Mouse (Mus musculus): ENCODE data around the gene Ubr4.

The Ubr4 gene

DNA sequence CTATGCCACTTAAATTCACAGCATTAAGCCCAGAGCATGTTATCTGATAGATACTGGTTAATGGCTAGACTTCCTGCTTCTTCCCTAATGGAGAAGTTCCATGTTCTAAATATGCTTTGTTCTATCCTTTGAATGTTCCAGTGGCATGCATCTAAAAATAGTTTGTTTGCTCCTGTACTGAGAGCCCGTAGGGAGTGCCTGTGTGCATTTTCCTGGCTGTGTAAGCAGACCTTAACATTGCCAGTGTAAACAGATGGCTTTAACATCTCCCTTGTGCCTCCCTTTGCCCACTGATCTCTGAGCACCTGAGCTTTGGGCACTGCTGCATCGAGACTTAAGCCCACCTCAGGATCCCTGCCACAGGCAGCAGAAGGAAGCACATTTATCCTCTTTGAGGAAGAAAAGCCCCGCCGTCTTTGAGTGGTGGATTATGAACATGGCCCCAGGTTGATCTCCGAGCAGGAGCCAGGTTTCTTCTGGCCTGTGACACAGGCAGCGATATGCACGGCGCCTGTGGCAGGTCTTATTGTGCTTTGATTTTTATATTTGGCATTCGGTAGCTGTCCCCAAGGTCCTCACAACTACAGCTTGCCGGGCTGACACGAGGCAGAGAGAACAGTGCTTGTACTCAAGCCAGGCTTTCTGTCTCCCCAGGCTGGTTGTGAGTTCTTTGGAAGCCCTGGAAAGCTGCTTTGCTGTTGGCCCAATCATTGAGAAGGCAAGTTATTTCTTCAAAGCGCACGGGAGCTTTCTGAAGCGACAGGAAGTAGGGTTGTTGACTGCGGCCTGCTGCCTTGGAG is 80.8 kb downstream of the Ubr4 start:
- no peak for DNase-seq

DNA sequence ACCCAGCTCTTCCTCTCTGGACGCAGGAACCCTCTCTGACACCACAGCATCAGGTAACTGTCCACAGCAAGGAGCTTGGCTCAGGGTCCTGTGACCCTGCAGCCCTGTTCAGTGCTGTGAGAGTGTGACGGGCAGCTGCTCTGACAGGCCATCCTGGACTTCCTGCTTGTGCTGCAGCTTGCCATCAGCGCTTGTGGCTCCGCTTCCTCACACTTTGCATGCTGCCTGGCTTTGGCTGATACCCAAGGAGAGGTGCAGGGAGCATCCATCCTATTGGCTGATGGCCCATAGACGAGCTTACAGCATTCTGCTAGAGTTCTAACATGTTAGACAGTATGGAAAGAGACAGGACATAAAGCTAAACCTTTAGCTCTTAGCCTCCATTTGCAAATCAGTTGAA is 88.8 kb downstream of the Ubr4 start:
- no peak for DNase-seq

DNA sequence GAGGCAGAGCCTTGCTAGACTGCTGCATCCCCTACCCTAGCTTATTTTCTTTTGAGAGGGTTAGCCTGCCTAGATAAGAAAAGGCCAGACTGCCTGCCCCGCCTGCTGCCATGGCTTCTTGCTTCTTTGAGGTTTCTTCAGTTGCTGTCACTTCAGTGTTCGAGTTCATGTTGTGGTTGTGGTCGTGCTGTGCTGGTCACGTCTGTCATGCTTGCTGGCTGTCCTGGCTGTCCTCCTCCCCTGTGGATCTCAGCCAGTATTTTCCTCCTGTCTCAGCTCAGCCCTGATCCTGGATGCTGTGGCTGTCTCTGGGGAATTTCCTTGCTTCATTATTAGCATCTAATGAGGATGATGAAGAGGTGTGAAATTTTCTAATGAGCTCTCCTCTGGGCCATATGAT is 89.4 kb downstream of the Ubr4 start:
- DNase-seq, result no peak

DNA sequence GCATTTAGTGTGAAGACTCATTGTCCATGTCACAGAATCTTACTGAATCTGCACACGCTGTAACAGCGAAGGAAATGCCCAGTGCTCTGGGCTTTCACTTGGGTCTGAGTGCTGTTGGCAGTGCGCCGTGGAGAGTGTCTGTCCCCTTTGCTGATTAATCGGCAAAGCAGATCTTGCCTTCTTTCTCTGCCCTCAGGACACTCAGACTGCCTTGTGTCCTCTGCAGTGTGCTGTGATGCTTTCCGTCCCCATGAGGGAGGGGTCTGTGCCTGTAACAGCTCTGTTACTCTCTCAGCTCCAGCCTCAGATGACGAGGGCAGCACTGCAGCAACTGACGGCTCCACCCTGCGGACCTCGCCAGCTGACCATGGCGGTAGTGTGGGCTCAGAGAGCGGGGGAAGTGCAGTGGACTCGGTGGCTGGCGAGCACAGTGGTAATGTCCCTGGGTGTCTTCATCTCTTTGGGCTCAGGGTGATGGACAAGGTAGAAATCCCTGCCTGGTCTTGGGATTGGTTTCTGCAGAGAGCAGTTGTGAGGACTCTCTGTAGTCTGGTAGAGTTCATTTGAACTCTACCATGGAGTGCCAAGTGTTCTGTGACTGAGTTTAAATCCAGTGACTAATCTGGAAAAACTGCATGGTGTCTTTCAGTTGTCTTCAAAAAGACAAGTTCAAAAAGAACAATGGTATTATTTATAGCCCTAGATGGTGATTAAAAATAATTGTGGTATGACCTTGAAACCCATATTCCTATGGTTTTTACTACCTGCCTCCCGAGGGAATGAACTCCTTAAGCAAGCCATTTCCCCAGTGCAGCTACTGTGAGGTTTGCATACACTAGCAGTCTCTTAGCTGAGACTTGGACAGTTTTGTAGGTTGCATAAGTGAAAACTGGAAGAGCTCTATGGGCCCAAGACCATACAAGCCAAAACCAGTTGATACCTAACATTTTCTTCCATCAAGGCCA is 90.3 kb downstream of the Ubr4 start:
- DNase-seq, result no peak

GRCm38 (mm10) chr4:139444315-139444714 is 91.9 kb downstream of the Ubr4 start:
- no peak for DNase-seq

DNA sequence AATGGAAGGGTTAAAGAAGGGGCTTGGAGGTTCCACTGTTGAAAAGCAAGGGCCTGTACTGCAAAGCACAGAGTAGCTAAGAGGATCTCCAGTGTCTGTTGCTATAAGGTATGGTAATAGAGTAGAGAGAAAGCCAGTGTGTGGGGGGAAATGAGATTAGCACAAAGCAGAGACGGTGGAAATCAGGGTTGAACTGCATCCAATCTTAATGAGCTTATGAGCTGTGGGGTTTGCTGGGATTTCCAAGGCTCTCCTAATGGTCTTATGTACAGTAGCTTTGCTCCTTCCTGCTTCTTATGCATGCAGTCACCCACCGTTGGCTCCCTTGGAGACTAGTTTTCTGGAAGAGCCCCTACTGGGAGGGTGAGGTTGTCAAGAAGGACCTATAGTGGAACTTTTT is 93.8 kb downstream of the Ubr4 start:
- DNase-seq, result no peak

GRCm38 (mm10) chr4:139446731-139447675 is 94.6 kb downstream of the Ubr4 start:
- DNase-seq, result no peak

GRCm38 (mm10) chr4:139452944-139453700 is 100.7 kb downstream of the Ubr4 start:
- DNase-seq, result no peak

DNA sequence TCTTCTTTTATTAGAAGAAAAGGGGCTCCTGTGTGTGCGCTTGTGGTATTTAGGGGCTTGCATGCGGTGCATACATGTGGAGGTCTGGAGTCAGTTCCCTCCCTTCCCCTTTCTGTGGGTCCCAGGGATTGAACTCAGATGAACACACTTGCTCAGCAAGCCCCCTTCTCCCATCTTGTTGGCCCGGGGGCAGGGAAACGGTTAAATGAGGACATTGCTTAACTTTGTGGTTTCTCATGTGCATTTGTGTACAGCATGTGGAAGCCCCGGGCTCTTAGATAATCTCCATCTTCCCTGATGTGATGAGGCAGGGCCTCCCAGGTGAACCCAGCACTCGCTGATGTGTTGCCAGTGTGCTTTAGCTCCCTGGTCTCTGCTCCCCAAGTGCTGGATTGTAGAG is 101.9 kb downstream of the Ubr4 start:
- no peak for DNase-seq

DNA sequence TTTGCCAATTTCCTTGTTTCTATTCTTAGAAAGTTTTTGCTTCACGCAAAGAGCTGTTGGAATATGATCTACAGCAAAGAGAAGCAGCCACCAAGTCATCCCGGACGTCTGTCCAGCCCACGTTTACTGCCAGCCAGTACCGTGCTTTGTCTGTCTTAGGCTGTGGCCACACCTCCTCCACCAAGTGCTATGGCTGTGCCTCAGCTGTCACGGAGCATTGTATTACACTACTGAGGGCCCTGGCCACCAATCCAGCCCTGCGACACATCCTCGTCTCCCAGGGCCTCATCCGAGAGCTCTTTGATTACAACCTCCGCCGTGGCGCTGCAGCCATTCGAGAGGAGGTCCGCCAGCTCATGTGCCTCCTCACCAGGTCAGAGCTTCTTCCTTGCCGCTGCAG is 107.6 kb downstream of the Ubr4 start:
- no peak for DNase-seq

DNA sequence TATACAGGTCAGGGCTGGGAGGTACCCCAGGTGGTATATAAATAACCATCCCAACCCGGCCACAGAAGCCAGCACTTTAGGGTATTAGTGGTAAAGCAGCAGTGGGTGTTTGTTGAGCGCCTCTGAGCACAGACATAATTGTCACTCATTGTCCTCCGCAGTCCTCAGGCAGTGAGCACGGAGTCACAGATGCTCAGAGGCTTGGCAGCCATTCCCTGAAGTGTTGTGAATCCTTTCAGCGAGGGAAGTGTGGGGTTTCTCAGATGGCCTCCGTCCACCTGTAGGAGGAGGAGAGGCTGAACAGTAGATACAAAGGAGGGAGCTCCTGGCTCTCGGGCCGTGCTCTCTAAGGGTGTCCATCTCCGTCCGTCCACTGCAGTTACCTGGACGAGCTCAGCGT is 111.8 kb downstream of the Ubr4 start:
- DNase-seq, result no peak

GRCm38 (mm10) chr4:139466541-139466940 is 114.1 kb downstream of the Ubr4 start:
- DNase-seq, result no peak

DNA sequence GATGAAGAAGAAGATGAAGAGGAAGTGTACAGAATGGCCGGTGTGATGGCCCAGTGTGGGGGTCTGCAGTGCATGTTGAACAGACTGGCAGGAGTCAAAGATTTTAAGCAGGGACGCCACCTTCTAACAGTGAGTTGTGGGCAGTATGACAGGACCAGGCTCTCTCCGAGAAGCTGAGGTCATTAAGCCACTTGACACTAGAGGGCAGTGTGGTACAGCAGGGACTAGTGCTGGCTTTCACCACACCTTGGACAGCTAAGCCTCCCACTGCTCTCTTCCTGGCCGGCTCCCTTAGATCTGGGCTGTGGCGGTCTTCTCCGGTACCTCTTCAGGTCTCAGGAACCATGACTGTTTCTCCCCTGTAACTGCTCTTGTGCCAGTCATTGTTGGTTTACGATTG is 117.8 kb downstream of the Ubr4 start:
- DNase-seq, result peak; percentile 77

DNA sequence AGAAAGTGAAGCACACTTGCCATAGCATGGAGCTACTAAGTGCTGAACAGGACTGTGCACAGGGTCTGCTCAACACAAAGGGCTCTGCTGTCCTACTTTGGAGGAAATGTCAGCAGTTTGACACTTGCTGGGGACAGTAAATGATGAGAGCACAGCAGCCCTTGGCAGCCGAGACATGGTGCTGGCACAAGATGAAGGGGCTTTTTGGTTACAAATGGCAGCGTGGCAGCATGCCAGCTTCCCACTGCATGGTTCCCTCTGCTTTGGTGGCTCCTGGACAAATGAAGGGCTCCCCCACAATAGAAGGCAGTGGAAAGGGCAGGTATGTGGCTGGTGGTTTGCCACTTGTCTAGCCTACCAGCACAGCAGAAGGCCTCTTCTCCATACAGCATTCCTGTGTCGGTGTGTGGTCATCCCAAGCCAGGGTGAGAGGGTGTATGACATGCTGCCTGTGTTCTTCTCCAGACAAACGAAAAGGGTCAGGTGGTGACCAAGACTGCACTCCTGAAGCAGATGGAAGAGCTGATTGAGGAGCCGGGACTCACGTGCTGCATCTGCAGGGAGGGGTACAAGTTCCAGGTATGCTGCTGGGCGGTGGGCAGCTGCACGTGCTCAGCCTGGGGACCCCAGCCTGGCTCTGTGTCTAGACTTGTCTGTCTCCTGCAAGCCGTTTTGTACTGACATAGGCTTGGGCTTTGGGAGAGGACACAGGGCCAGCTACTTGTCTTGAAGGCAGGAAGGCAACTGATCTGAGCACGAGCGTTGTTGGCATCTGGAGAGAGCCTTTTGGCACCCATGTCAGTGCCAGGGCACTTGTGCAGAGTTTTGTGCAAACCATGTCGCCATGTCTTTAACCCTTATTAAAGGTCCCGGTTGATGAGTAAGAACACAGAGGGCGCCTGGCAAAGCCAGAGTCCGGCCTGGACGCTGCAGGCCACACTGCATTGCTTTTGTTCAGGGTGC is 124.5 kb downstream of the Ubr4 start:
- DNase-seq, result peak; percentile 48

GRCm38 (mm10) chr4:139477983-139478382 is 125.6 kb downstream of the Ubr4 start:
- no peak for DNase-seq

DNA sequence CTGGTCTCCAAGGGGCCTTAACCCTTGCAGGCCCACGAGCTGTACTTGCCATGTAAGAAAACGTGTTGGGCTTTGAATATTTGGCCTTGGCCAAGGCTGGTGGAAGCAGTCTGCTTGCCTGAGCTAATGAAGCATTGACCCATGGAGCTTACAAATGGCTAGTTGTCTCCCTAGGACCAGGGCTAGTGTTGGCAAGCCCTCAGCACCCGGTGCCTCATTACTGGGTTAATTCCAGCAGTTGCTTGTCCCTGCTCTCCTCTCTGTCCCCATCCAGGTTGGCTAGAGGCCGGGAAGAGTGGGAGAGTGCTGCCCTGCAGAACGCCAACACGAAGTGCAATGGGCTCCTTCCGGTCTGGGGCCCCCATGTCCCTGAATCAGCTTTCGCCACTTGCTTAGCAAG is 126.8 kb downstream of the Ubr4 start:
- no peak for DNase-seq

DNA sequence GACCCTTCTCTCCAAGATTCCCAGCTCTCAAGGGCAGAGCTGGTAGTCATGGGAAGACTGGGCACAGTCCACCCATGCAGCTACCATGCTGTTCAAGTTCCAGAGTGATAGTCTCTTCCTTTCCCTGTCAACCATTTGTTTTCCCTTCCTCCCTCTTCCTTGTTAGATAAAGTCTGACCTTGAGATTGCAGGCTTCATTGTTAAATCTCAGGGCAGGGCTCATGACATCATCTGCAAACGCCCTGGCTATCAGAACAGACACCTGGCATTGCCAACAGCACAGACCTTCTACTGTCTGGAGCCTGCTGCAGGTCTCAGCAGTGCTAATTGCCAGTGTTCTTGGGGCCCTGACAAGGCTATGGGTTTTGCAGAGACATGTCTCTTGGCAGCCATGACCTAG is 129.0 kb downstream of the Ubr4 start:
- no peak for DNase-seq

GRCm38 (mm10) chr4:139483461-139484105 is 131.2 kb downstream of the Ubr4 start:
- no peak for DNase-seq

GRCm38 (mm10) chr4:139484496-139484895 is 132.1 kb downstream of the Ubr4 start:
- DNase-seq, result no peak

DNA sequence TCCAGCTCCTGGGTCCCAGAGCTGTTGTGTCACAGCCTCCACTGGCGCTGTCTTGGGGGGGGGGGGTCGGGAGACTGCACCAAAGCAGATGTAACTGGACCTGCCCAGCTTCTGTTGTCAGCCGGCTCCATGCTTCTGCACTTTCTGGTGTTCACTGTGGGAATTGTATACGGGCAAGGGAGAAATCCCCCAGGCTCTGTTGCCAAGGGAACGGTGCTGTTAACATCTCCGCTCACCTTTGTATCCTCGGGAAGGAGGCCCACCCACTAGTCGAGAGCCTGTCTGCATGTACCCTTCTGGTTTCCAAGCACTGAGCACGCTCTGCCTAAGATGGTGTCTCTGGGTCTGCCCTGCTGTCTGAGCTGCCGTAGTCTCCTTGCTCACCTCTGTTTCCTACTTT is 134.7 kb downstream of the Ubr4 start:
- DNase-seq, result no peak

All from right cerebral cortex, postnatal 14 days (tissue).